Mouse (Mus musculus) CD4-positive, CD25-positive, alpha-beta regulatory T cell, adult 4 months (primary cell): Measurements from ENCODE around the gene Nme7. TPM values are rescaled to one million over a fixed set of nuclear protein-coding genes. Genes with fewer than 3 reads are reported as not detected.
A peak's percentile ranks its signal among the peaks of the same experiment; 100 is the strongest.

Source experiments
- ATAC-seq: one replicate; pipeline ENCODE4 v1.8.0; 2017
- polyA plus RNA-seq, 2 experiments: library from polyadenylated mRNA; unstranded; fragments of 100-300 nt; shearing (Covaris generic); gene quantifications; one replicate each; pipeline ENCODE4 v1.2.1; 2017

Nme7 gene
- polyA plus RNA-seq, 2 experiments from 2014 or later: 15.4 to 20.4 TPM

DNA sequence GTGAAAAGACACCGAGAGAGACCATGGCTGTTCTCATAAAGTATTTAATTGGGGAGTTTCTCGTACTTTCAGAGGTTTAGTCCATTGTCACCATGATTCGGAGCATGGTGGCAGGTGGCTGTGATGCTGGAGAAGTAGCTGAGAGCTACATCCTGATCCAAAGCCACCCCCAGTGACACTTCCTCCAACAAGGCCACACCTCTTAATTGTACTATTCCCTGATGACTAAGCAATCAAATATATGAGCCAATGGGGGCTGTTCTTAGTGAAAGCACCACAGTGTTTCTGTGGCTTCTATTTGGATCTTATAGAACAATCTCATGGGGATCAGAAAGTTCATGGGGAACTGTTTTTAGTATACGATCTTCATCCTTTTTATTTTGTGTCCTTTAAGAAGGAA lies 85.8 kb downstream of the Nme7 start:
- ATAC-seq: no peak

DNA sequence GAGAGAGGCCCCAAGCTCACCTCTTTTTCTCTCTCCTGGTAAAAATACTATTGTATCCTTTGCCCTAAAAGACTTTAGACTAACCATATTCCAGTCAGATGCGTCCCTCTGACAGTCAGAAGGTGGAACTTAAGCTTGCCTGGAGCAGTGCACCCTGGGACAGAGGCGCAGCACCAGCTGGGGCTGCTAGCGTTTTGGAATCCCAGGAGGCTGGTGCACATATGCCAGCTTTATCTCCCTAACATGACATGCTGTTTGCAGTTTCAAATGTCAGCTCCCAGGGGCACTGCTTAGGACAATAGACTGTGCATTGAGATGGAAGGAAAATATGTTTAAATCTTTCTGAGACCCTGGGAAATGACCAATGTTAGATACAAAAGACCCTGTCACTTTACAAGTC lies 88.3 kb downstream of the Nme7 start:
- ATAC-seq: no peak

DNA sequence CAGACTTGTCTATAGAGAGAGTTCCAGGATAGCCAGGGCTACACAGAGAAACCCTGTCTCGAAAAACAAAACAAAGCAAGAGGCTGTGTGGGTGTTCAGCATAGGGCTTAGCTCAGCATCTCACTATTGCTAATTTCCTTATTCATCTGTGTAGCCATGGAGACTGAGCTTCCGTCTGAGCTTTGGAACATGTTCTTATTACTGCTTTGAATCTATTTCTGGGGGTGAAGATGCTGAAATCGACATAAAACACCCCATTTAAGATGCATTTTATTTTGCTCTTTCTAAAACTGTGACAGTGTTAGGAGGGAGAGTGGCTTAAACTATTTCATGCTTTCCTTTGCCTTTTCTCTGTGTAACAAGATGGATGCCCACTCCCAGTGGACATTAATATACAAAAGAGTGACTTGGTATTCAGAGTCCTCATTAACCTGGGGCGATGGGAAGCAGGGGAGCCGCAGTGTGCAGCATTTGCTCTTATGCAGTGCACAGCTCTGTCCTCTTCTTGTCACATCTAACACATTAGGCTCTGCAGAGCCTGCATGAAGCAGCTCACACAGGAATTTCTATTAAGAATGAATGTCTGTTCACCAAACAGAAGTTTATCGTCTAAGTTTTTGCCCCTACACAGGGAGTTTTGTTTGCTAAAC lies 91.3 kb downstream of the Nme7 start:
- ATAC-seq: peak; percentile 83

DNA sequence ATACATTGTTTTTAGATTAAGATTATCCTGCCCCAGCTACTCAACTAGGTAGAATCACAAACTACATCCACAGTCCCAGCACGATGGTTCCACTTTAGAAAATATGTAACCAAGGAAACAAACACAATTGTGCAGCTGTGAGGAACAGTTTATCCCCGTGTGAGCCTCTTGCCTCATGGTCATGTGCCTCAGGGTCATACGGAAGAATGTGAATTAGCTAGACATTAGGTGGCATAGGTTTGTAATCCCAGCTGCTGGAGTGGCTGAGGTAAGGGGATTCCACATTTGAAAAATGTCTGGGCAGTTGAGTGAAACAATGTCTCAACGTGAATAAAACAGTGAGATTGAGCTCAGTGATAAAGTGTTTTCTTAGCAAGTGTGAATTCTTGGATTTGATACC lies 93.8 kb downstream of the Nme7 start:
- ATAC-seq: no peak

DNA sequence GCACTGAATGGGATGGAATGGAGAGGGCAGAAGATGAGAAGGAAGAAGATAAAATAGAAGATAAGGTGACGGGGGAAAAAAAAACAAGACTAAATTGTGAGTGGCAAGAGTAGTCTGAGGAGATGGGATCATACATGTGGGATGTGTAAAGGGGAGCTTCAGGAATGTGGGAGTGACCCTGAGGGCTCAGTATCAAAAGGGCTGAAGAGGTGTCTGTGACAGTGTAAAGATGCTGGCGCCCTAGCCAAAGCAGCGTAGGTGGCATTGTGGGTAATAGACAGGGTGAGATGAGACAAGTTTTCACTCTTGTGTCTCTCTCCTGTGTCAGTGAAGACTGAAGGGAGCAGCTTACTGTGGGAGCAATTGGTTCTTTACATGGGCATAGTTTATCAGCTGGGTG lies 95.7 kb downstream of the Nme7 start:
- no peak for ATAC-seq

DNA sequence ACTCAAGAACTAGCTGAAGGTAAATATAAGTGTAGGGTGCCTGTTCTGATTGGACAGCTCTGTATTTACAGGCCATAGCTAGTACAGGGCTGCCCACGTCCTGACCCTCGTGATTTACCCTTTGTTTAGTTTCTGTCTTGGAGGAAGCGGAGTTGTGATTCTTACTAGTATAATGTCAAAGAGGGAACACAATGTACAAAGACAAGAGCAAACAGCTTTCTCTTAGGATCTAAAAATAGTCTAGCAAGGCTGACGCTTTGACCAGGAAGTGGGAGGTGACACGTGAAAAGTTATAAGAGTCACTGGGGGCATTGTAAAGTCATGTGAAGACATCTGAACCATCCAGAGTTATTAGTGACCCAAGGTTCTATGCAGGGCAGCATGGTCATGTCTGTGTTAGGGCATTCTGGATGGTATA lies 101.5 kb downstream of the Nme7 start:
- peak; percentile 82 for ATAC-seq

DNA sequence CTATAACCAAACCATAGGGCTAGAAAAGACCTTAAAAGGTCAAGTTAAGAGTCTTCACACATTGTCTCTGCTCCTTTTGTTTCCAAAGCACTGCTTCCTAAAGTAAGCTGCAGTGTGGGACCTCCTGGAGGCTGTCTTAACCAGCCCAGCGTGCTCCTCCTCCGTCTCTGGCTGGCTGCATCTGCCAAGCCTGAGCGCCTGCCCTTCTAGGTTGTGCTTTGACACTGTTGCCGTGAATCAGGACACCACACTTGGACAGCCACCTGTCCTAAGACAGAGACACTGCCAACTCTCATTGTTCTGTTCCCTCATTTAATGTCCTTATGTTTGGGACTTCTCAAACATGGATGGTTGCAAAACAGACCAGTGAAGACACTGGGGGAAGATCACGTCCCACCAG lies 102.6 kb downstream of the Nme7 start:
- no peak for ATAC-seq

DNA sequence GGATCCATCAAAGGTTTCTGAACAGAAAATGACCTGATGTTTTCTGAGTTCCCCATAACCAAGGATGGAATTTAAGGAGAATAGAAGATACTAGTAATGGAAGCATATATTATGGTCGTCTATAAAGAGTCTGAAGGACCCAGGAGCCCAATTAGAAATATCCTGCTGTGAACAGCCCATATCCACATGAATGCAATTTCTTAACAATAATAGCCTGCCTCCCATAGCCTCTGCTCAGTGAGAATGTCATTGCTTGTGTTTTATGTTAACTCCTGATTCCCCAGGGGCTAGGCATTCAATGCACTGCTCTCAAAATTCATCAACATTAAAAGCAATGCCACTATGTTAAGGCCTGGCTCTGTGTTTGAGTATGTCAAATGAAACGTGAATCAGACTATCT lies 104.7 kb downstream of the Nme7 start:
- ATAC-seq: no peak

DNA sequence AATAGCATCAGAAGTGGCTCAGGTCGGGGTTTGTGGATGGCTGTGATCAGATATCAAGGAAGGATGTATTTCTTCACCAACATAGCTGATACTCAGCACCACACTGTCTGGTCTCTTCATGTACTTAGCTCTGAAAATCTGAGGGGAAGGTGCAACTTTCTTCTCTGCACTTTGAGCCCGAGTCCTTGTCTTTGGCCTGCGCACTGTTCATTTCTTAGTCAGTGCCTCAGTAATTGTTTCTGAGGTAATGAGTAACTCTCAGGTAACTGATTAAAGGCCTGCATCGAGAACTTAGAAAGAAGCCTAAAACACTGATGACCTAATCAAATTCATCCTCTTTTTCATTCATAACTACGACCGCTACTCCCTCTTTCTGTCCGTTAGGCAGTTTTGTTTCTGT lies 107.4 kb downstream of the Nme7 start:
- ATAC-seq: no peak

DNA sequence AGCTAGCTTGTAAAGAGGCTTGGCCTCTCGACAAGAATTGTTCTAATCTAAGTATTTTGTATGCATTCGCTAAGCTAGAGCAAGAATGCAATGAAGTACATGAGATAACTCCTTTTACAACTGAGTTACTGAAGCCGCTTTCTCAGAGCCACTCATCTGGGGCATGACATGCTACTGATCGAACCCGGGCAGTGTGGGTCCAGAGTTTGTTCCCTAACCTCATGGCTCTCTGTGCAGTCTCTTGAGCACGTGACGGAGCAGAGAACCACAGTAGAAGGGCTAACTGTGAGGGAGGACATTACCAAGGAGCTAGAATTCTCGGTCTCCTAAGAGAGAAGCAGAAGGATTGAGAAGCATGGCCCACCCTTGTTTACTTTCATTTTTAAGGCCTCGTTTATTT lies 109.0 kb downstream of the Nme7 start:
- no peak for ATAC-seq

DNA sequence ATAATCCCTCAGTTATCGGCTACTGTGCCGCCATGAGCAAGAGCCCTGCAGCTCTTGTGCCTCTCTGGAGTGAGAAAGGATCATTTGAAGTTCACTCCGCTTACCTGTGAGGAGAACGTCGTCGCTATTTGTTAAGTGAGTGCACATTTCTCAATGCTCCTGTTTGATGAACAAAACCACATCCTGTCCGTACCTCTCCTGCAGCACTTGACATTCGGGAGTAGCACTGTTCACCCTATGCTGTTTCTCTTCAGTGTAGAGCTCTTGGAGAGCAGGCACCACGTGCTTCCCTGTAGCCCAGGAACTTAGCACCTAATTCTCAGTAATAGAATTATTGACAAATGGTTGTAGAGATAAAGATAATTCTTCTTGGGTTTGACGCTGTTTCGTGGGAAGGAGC lies 109.7 kb downstream of the Nme7 start:
- ATAC-seq: peak; percentile 93

DNA sequence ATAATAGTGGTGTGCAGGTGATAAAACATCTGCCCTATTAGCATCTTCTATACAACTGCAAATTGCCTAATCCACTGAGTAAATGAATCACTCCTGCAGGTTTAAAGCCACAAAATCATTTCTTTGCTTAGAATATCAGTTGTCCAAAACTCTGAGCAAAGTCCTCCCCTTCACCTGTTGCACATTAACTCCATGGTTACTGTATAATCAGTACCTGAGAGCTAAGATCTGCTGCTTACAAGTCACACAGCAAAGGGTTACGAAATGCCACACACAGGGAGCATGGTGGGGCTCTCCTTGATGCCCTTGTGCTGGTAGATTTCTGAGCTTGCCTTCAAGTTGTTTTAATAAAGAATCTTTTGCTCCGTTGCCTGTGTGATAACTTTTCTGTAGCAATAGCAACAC lies 111.4 kb downstream of the Nme7 start:
- ATAC-seq: no peak

DNA sequence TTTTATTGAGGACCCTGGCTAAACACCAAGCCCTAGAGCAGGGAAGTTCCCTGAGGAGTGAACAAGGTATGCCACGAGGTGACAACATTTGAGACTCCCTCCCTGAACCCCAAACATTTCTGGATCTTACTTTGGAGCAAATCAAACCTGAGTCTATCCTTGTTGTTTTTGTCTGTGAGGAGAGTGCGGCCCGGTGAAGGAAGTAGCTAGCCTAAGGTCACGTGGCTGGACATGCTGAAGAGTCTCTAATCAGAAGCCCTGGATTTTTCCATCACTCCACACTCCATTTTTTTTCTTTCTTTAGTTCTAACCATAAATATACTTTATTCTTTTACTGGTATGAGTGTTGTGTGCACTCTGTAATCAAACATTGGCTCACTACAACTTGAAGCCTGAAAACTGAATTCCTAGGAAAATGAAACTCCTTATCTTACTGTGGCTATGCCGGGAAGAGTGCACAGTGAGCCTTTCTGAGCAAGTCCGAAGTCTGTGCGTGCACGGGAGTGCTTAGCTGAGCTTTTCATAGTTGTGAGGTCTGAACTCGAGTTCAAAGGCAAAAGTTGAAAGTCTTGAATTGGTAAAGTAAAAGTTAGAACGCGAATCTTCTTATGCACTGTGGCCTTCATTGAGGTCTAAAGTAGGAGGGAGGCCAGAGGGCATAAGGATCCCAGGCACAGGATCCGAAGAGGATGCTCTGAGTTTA lies 112.9 kb downstream of the Nme7 start:
- no peak for ATAC-seq

DNA sequence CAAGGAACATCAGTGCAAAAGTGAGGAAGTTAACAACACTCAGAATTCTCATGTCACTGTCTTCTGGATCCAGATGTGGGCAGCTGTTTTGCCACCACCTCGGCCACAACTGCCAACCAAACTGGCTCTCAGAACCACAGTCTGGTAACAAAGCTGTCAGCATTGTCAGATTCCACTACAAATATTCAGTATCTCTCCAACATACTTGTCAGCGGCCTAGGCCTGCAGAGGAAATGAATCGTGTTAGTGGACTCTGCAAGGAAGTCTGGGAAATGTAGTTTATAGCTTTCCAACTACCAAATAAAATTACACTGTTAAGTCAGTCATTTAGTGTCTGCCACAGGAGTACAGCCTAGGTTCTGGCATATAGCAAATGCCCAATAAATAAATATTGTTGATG lies 113.7 kb downstream of the Nme7 start:
- no peak for ATAC-seq

DNA sequence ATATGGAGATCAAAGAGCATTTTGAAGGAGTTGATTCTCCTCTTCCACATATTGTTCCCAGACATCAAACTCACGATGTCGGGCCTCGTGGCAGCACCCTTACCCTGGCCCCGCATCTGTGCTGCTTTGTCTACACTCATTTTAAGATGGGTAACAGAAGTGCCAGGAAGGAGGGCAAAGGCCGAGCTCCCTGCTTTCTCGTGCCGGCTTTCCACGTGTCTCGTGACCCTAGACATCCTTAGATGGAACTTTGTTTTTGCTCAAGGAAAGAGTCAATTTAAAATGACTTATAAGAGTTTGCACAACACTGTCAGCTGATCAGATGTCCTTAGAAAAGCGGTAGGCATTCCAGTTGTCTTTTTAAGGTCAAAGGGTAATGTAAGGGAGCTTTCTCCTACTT lies 114.4 kb downstream of the Nme7 start:
- no peak for ATAC-seq

DNA sequence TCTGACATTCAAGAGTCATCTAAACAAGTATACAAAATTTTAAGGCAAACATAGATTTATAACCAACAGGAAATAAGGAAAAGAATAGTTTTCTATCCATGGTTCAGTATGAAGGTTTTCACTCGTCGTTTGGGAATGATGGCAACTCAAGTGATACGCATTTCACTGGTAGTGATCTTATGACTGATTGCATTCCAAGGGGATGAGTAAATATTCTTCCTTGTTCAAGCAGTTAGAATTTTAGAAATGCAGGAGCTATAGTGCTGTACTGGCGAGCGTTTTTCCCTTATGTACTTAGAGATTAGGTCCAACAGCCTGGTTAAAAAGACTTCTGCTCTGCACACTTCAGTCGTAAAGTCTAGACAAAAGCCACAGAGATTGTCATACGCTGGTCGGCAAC lies 115.5 kb downstream of the Nme7 start:
- no peak for ATAC-seq

DNA sequence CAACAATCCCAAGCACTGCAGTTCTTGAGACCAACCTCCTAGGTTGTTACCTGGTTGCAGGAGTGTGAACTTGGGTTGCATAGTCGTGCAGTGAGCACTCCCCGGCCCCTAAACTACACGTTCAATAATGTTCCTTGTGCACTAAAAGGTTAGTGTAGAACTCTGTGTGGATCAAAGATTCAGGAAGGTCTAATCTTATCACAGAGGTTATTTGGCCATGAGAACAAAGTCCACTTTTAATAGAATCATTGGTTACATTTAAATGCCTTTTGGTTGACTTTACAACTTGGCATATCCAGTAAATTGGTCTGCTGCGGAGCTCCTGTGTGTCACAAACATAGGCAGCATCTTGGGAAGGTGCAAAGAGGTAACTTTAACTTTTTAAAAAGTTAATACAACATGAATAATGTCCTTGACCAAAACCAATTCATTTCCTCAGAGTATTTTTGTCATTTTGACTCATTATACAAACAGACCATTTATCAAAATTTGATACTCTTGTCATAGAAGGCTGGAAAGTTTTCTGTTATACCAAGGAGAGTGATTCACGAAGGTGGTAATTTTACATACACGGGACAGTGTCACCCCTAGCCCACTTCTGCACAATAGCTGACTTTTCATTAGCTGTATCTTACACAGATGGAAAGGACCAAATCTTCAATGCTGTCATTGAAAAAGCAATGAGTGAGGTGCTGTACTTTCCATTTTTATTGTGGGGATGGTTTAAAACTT lies 116.9 kb downstream of the Nme7 start:
- no peak for ATAC-seq

DNA sequence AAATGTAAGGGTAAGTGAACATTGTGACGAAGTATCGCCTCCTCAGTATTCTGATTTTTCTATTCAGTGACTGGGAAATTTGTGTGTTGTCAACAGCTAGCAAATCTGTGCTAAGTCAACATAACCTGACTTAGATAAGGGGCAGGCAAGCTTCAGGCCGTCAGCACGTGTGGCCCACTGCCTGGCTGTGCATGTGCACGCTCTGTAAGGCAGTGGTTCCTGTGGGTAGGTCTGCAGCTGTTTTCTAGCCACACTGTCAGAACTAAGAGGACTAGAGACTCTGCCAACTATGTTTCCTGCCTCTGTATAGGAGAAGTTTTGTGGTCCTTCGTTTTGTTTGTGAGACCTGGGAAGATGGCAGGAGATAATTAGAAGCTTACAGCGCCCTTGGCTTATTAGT lies 122.3 kb downstream of the Nme7 start:
- no peak for ATAC-seq

DNA sequence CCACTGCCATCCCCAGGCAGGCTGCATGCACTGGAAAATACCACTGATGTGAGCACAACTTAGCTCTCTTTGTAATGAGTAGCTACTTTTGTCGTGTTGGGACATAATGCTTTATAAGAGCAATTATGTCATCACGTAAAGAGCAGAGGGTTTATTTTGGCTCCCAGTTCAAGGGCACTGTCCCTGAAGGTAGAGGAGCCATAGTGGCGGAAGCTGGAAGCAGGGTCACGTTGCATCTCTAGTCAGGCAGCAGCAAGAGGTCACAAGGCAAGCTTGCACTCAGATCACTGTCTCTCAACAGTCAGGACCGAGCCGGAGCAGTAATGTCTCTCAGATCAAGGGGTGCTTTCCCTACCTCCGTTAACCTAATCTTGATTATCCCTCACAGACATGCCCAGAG lies 123.9 kb downstream of the Nme7 start:
- no peak for ATAC-seq

DNA sequence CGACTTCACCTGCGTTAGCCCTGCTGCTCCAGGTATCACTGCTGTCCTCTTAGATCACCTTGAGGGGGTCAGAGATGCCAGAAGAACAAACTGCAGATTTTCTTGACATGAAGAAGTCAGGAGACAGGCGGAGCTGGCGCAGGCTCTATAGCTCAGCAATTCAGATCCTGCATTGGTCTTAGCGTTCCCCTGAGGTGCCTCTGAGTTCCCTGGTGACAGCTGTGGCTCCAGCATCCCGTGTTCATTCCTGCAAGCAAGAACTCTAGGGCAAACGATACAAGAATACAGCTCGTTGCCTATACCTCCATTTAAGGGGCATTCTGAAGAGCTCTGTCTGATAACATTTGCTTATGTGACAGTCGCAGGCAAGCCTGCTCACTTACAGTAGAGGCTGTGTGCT lies 124.7 kb downstream of the Nme7 start:
- no peak for ATAC-seq

DNA sequence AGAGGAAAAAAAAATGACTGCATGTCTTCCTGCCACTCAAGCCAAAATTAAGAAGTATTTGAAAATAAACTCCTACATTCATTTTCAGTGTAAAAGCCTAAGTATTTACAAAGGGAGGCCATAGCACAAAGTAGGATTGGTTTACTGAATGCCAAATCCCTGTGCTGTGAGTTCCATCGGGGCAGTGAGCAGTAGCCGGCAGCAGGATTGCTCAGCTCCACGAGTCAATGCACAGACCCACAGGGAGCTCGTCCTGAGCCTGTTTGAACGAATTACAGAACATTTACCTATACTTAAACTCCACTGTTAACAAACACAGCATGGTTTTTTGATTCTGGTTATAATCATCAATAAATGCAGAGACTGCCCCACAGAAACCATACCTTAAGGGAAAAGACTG lies 128.7 kb downstream of the Nme7 start:
- no peak for ATAC-seq

DNA sequence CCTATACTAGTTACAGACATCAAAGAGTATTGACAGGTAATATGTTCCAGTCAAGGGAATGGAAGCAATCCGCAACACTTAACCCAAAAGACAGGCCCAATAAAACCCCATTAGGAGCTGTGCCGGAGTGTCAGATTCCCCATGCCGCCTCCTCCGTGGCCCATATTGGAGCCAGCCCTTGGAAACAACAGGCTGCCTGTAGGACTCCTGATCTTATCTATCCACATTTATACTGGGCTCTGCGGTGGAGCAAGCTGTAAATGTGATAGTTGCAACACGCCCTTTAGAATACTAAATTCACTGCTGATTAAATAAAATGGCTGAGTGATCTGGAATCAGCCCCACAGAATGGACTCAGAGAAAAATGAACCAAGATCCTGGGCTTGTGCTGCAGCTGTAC lies 130.1 kb downstream of the Nme7 start:
- ATAC-seq: no peak

DNA sequence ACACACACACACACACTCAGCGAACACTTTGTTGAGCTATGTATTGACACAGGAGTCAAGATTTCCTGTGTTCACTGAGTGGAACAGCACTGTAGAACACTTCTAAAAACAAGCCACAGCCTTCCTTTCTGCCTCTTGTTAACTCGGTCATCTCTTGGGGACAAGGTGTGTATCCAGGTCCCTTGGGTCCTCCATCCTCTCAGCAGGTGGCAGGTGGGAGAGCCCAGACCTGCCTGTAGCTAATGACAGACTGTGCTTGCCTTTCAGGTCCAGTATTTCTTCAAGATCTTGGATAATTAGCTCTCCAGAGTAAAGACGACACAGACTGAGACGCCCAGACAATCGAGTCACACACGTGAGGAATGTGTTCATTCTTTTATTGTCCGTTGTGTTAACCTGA lies 132.8 kb downstream of the Nme7 start:
- ATAC-seq: no peak

DNA sequence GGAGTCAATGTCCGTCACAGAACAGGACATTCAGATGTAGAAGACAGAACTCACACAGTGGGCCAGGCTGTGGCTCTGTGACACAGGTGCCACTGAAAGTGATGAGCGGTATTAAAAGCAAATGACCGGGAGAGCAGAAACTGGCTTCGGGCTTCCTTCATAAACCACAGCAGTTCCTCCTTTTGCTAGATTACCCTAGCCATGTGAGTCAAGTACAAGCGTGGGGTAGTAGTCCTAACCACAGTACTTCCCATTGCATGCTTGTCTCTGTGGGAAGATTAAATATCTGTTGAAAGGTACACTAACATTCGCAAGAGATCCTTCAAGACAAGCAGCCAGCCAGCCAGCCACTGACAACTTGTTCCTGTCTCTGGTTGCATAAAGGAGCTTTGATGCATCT lies 136.3 kb downstream of the Nme7 start:
- ATAC-seq: no peak
